Mouse (Mus musculus): Measurements from ENCODE around the gene Ifitm10.
"Not testable (repeated sequence)": the region's sequence is repeated elsewhere in the genome, so short reads cannot be mapped to it uniquely, and the experiment has no call there.

- TF ChIP-seq ZNF384 (IDR thresholded peaks at IDR 0.05; ENCODE audit: low read depth, low read length); HCFC1 (IDR thresholded peaks at IDR 0.05; ENCODE audit: borderline replicate concordance, insufficient read depth, low read length); ZC3H11A (IDR thresholded peaks at IDR 0.05; ENCODE audit: borderline replicate concordance, low read depth, low read length); MAFK (IDR thresholded peaks at IDR 0.05; ENCODE audit: insufficient read depth, low read depth, low read length); CHD2 (IDR thresholded peaks at IDR 0.05; ENCODE audit: low read depth, low read length): not testable (repeated sequence)
Measured at GRCm38 (mm10) chr7:142296108-142296507, 77.4 kb downstream of the Ifitm10 start.
